Mouse (Mus musculus): Measurements from ENCODE around the gene Adam23. TPM values are rescaled to one million over a fixed set of nuclear protein-coding genes. Genes with fewer than 3 reads are reported as not detected.

Gene Adam23
- polyA plus RNA-seq, 1 experiment from 2014 or later = 1.3 TPM

- TF ChIP-seq CTCF (IDR thresholded peaks at IDR 0.05; ENCODE audit: low read depth) = no peak
- ATAC-seq = no peak
- 71% methylated on average over 4 of the region's 4 CpGs for WGBS
- no peak overlapping the region for H3K27ac ChIP-seq (ENCODE audit: low read depth, low read length)
- H3K36me3 ChIP-seq (ENCODE audit: control insufficient read depth, insufficient read depth) = no peaks in the 10 kb centered on the region
- no peak overlapping the region for H3K4me3 ChIP-seq (ENCODE audit: low read depth, low read length)
- H3K4me2 ChIP-seq (replicated peaks; ENCODE audit: low read depth) = no peak overlapping the region
- H3K4me1 ChIP-seq (replicated peaks; ENCODE audit: control insufficient read depth, insufficient read depth, low read length) = no peaks in the 10 kb centered on the region
- H3K27me3 ChIP-seq (replicated peaks; ENCODE audit: control insufficient read depth, insufficient read depth, low read length) = no peaks in the 10 kb centered on the region
- H3K9me3 ChIP-seq (ENCODE audit: control insufficient read depth) = no peaks in the 10 kb centered on the region
- H3K9ac ChIP-seq (ENCODE audit: low read depth, low read length) = no peak overlapping the region
These were observed 118.2 kb downstream of the Adam23 start for GRCm38 (mm10) chr1:63563928-63564327.

- Histone ChIP-seq H3K4me3 (ENCODE audit: low read depth, low read length) (no peak overlapping the region), H3K9me3 (ENCODE audit: control insufficient read depth) (no peaks in the 10 kb centered on the region), H3K27me3 (replicated peaks; ENCODE audit: control insufficient read depth, insufficient read depth, low read length) (no peaks in the 10 kb centered on the region), H3K4me1 (replicated peaks; ENCODE audit: control insufficient read depth, insufficient read depth, low read length) (no peaks in the 10 kb centered on the region), H3K36me3 (ENCODE audit: control insufficient read depth, insufficient read depth) (no peaks in the 10 kb centered on the region), H3K27ac (ENCODE audit: low read depth, low read length) (no peak overlapping the region), H3K4me2 (replicated peaks; ENCODE audit: low read depth) (no peak overlapping the region), H3K9ac (ENCODE audit: low read depth, low read length) (no peak overlapping the region)
- 50% methylated on average over 7 of the region's 7 CpGs for WGBS
- TF ChIP-seq CTCF (IDR thresholded peaks at IDR 0.05; ENCODE audit: low read depth) = no peak
- no peak for ATAC-seq
These were observed 120.8 kb downstream of the Adam23 start for GRCm38 (mm10) chr1:63566501-63566900.

- Histone ChIP-seq H3K27ac (ENCODE audit: low read depth, low read length) (no peak overlapping the region), H3K9me3 (ENCODE audit: control insufficient read depth) (no peaks in the 10 kb centered on the region), H3K36me3 (ENCODE audit: control insufficient read depth, insufficient read depth) (no peaks in the 10 kb centered on the region), H3K4me1 (replicated peaks; ENCODE audit: control insufficient read depth, insufficient read depth, low read length) (no peaks in the 10 kb centered on the region), H3K9ac (ENCODE audit: low read depth, low read length) (no peak overlapping the region), H3K4me2 (replicated peaks; ENCODE audit: low read depth) (no peak overlapping the region), H3K27me3 (replicated peaks; ENCODE audit: control insufficient read depth, insufficient read depth, low read length) (no peaks in the 10 kb centered on the region), H3K4me3 (ENCODE audit: low read depth, low read length) (no peak overlapping the region)
- WGBS = 28% methylated on average over 4 of the region's 4 CpGs
- ATAC-seq = no peak
- TF ChIP-seq CTCF (IDR thresholded peaks at IDR 0.05; ENCODE audit: low read depth) = no peak
These were observed 121.3 kb downstream of the Adam23 start for GRCm38 (mm10) chr1:63567031-63567430.

DNA sequence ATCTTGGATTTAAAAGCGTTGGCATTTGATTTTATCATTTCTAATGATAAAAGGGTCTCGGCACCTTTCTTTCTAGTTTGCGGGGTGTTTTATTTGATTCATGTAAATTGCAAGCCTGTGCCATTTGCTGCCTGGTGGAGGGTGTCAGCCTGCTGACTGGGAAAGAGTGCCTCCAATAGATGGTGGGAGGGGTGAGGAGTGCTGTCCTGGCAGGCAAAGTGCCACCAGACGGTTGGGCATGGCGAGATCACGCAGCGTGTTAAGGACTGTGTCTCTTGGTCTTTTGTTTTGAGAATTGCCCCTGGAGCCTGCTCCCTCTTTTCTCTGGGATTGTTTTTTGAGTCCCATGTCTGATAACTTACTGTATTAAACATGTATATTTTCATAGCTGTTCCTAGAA, 126.5 kb downstream of the Adam23 start:
- TF ChIP-seq CTCF (IDR thresholded peaks at IDR 0.05; ENCODE audit: low read depth) = no peak
- Histone ChIP-seq H3K4me1 (replicated peaks; ENCODE audit: control insufficient read depth, insufficient read depth, low read length) (no peaks in the 10 kb centered on the region), H3K9ac (ENCODE audit: low read depth, low read length) (no peak overlapping the region), H3K36me3 (ENCODE audit: control insufficient read depth, insufficient read depth) (no peaks in the 10 kb centered on the region), H3K4me3 (ENCODE audit: low read depth, low read length) (no peak overlapping the region), H3K9me3 (ENCODE audit: control insufficient read depth) (no peaks in the 10 kb centered on the region), H3K27me3 (replicated peaks; ENCODE audit: control insufficient read depth, insufficient read depth, low read length) (no peaks in the 10 kb centered on the region), H3K27ac (ENCODE audit: low read depth, low read length) (no peak overlapping the region), H3K4me2 (replicated peaks; ENCODE audit: low read depth) (no peak overlapping the region)
- 85% methylated on average over 7 of the region's 7 CpGs for WGBS
- ATAC-seq = no peak

DNA sequence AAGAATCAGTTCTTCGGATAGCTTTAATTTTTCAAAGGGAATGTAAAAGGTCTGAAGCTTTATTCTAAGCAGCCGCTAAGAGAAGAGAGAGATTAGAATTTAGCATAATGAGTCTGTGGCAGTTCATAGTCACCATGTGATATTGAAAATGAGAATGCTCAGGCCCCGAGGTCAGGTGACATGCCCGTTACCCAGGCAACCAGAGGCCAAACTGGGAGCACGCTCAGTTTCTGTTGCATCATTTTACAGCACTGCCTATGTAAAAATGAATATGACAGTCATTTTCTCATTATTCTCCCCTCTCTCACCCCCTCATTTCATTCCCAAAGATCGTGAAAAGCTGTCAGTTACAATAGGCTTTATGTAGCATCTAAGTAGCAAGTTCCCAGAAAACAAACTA, 127.7 kb downstream of the Adam23 start:
- no peak for ATAC-seq
- Histone ChIP-seq H3K4me1 (replicated peaks; ENCODE audit: control insufficient read depth, insufficient read depth, low read length) (no peaks in the 10 kb centered on the region), H3K27me3 (replicated peaks; ENCODE audit: control insufficient read depth, insufficient read depth, low read length) (no peaks in the 10 kb centered on the region), H3K4me2 (replicated peaks; ENCODE audit: low read depth) (no peak overlapping the region), H3K27ac (ENCODE audit: low read depth, low read length) (no peak overlapping the region), H3K9ac (ENCODE audit: low read depth, low read length) (no peak overlapping the region), H3K36me3 (ENCODE audit: control insufficient read depth, insufficient read depth) (no peaks in the 10 kb centered on the region), H3K4me3 (ENCODE audit: low read depth, low read length) (no peak overlapping the region), H3K9me3 (ENCODE audit: control insufficient read depth) (no peaks in the 10 kb centered on the region)
- 52% methylated on average over 6 of the region's 6 CpGs for WGBS
- TF ChIP-seq CTCF (IDR thresholded peaks at IDR 0.05; ENCODE audit: low read depth) = no peak

DNA sequence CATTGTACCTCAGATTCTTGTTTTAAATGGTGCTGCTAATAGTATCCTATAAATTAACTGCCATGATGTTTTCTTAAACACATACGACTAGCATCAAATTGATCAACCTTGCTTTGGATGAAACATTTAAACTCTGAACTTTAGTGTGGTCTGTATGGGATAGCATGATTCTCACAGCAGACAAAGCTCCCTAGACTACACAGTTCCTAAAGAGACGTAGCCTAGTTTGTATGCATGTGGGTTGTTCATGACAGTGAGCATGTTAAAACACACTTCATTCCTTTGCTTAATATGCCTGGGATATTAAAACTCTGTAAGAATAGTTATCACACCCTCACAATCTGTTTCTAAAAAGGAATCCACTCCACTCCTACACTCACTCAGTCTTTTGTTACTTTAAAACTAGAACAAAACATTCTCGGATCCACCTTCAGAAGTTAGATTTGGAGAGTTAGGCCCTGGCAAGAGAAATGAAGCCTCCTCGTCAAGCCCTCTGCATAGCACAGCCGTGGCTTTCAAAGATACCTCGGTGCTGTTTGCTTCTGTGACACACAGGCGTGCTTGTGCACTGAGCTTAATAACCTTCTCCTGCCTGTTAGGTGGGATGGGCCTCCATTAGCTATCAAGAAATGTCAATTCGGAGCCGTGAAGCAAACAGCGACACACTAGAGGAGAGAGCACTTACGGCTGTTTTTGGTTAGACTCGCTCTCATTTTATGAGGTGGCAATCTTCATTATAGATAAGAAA, 128.3 kb downstream of the Adam23 start:
- H3K9me3 ChIP-seq (ENCODE audit: control insufficient read depth) = no peaks in the 10 kb centered on the region
- H3K4me2 ChIP-seq (replicated peaks; ENCODE audit: low read depth) = no peak overlapping the region
- no peaks in the 10 kb centered on the region for H3K4me1 ChIP-seq (replicated peaks; ENCODE audit: control insufficient read depth, insufficient read depth, low read length)
- no peak for ATAC-seq
- H3K27me3 ChIP-seq (replicated peaks; ENCODE audit: control insufficient read depth, insufficient read depth, low read length) = no peaks in the 10 kb centered on the region
- H3K4me3 ChIP-seq (ENCODE audit: low read depth, low read length) = no peak overlapping the region
- no peak for TF ChIP-seq CTCF (IDR thresholded peaks at IDR 0.05; ENCODE audit: low read depth)
- 48% methylated on average over 12 of the region's 12 CpGs for WGBS
- no peaks in the 10 kb centered on the region for H3K36me3 ChIP-seq (ENCODE audit: control insufficient read depth, insufficient read depth)
- H3K27ac ChIP-seq (ENCODE audit: low read depth, low read length) = no peak overlapping the region
- no peak overlapping the region for H3K9ac ChIP-seq (ENCODE audit: low read depth, low read length)

Data from intestine, postnatal 0 days (tissue).